Mouse (Mus musculus) embryonic facial prominence, embryonic 10.5 days (tissue): Measurements from ENCODE around the gene Gclc. TPM values are rescaled to one million over a fixed set of nuclear protein-coding genes. Genes with fewer than 3 reads are reported as not detected.

ENCODE experiments used
- DNase-seq: peaks from one replicate; pipeline ENCODE4 v3.0.0-alpha.2; 2017; ENCODE audit warnings: low spot score
- H3K27ac ChIP-seq: fragments of 300-500 bp; sonication (generic); replicated peaks from 2 replicates; pipeline ENCODE4 v1.5.1; 2016; ENCODE audit warnings: mild to moderate bottlenecking
- H3K27me3 ChIP-seq: fragments of 300-500 bp; sonication (generic); replicated peaks from 2 replicates; pipeline ENCODE4 v1.6.1; 2016; ENCODE audit warnings: low read depth, mild to moderate bottlenecking; ENCODE audit not compliant: poor library complexity, severe bottlenecking
- H3K36me3 ChIP-seq: fragments of 300-500 bp; sonication (generic); replicated peaks from 2 replicates; pipeline ENCODE4 v1.6.1; 2016; ENCODE audit warnings: mild to moderate bottlenecking, moderate library complexity
- H3K4me1 ChIP-seq: fragments of 300-500 bp; sonication (generic); 2 replicates; pipeline ENCODE4 v1.6.1; 2016
- H3K4me3 ChIP-seq: fragments of 300-500 bp; sonication (generic); 2 replicates; pipeline ENCODE4 v1.5.1; 2016; ENCODE audit warnings: mild to moderate bottlenecking, moderate library complexity
- H3K9me3 ChIP-seq: fragments of 300-500 bp; sonication (generic); 2 replicates; pipeline ENCODE4 v1.6.1; 2016; ENCODE audit warnings: mild to moderate bottlenecking
- WGBS: fragments of 180-500 bp; shearing (Covaris S2); methylation state at CpG from one replicate; pipeline ENCODE4 v1.1.7; 2016; 5-methylcytosine and 5-hydroxymethylcytosine counted together
- polyA plus RNA-seq: library from polyadenylated mRNA; unstranded; fragments of >200 nt; fragmentation: Nextera tagmentation; extraction: Ambion mirVana; gene quantifications from 2 replicates; pipeline ENCODE4 v1.2.1, GENCODE M21; 2016

The Gclc gene
- 14.5 and 17.5 TPM in 2 replicates for polyA plus RNA-seq

DNA sequence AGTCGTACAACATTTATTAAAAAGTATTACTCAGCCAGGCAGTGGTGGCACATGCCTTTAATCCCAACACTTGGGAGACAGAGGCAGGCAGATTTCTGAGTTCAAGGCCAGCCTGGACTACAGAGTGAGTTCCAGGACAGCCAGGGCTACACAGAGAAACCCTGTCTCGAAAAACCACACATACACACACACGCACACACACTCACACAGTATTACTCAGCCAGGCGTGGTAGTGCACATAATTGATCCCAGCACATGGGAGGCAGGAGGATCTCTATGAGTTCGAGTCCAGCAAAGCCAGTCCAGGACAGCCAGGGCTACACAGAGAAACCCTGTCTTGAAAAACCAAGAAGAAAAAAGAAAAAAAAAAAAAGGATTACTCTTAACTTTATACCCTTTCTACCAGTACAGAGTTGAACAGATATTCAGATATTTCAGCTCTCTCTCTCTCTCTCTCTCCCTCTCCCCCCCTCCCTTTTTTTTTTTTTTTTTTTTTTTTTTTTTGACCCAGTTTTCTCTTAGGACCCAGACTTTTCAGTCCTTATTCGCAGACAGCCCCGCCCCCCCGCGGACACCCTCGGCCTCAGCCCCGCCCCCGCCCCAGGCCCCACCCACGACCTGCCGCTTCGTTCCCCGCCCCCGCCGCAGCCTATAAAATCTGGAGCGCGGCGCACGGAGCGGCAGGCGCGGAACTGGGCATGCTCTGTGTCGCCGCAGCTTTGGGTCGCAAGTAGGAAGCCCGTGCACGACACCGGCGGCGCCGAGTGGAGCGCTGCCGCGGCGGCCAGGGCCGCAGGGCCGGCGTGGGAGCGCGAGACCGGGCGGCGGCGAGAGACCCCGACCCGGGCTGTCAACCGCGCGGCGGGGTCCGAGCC lies at the start of gene Gclc:
Gclc (plus strand) TSS at position 683 of the 875 bp plus-strand sequence.
- H3K4me3 ChIP-seq: peak within 1 kb of the TSS; percentile 81
- peak within 1 kb of the TSS; percentile 93 for H3K27ac ChIP-seq
- H3K9me3 ChIP-seq: no peaks in the 10 kb centered on the region
- H3K27me3 ChIP-seq: 0 out of 2 replicates have a peak, but pooled peaks cover 5% of the 10 kb centered on the region
- peaks cover 31% of the 10 kb centered on the region for H3K4me1 ChIP-seq
- 8% methylated on average over 54 of the region's 54 CpGs for WGBS
- DNase-seq: peak; percentile 94
- peaks cover 11% of the 10 kb centered on the region; the same call in 1 of the 2 replicates for H3K36me3 ChIP-seq

DNA sequence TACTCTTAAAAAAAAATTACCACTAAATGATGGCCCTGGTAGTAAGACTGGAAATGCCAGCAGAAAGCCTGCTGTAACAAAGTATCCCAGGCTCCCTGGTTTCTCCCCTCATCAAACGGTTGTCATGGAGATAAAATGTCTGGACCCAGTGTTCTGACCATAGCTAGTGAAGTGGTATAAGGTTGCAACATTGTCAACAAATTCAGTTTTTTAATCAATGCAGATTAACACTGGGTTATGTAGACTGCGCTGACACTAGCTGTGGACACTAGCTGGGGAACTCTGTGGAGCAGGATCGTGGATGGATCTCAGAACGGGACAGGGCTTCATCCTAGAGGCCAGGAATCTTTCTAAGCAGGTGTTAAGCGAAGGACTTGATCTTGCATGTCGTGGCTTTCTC lies 47.8 kb upstream of the Gclc start:
- H3K4me3 ChIP-seq: no peak overlapping the region
- no peaks in the 10 kb centered on the region for H3K36me3 ChIP-seq
- H3K4me1 ChIP-seq: no peaks in the 10 kb centered on the region
- H3K27me3 ChIP-seq: no peaks in the 10 kb centered on the region
- H3K27ac ChIP-seq: no peak overlapping the region
- no peak for DNase-seq
- WGBS: 83% methylated on average over 6 of the region's 6 CpGs
- H3K9me3 ChIP-seq: no peaks in the 10 kb centered on the region

DNA sequence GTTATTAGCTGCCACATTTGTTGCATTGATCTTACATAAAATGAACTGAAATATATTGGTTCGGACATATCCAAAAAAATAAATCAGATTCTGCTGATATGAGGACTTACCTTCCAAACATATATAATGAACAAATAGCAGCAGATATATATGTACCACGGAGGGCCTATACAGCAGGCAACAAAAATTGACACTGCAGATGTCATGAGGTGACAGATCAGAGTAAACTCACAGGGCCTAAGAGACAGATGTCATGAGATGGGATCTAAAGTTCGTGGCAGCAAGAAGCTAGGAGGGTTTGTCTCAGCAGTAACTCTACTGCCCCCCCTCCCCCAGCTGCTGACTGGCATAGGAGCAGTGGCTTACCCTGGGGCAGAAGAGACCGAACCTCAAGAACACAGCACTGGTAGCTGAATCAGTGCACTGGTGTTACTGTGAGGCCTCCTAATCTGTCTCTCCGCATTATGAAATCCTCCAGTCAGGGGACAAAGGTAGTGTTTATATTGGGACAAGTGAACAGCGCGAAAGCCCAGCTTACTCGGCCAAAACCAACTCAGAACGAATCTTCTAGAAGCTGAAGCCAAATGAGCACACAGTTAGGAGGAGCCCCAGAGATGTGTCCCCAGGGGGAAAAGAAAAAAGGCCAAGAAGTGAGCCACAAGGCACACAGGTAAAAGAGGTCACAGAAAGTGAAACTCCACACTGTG lies 46.7 kb upstream of the Gclc start:
- no peaks in the 10 kb centered on the region for H3K9me3 ChIP-seq
- H3K27ac ChIP-seq: no peak overlapping the region
- H3K36me3 ChIP-seq: no peaks in the 10 kb centered on the region
- no peak for DNase-seq
- 78% methylated on average over 9 of the region's 9 CpGs for WGBS
- no peak overlapping the region for H3K4me3 ChIP-seq
- no peaks in the 10 kb centered on the region for H3K27me3 ChIP-seq
- H3K4me1 ChIP-seq: no peaks in the 10 kb centered on the region

DNA sequence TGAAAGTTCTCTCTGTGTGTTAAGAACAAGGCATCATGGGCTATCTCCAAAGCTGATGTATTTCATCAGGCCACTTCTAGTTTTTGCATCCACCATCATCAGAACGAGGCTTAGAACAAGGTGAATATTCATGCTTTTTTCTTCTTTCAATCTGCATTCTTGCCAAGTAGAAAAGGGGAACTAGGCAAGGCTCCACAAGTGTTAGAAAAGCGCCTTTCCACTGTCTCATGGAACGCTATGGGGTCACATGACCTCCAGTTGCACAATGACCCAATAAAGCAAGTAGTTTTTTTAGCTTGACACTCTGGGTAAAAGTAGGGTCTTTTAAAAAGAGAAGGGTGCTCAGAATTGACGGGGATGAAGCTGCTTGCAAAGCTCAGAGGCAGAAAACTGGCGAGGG lies 45.4 kb upstream of the Gclc start:
- 80% methylated on average over 5 of the region's 5 CpGs for WGBS
- no peak overlapping the region for H3K4me3 ChIP-seq
- no peaks in the 10 kb centered on the region for H3K9me3 ChIP-seq
- DNase-seq: no peak
- H3K36me3 ChIP-seq: no peaks in the 10 kb centered on the region
- H3K27me3 ChIP-seq: no peaks in the 10 kb centered on the region
- no peaks in the 10 kb centered on the region for H3K4me1 ChIP-seq
- no peak overlapping the region for H3K27ac ChIP-seq

DNA sequence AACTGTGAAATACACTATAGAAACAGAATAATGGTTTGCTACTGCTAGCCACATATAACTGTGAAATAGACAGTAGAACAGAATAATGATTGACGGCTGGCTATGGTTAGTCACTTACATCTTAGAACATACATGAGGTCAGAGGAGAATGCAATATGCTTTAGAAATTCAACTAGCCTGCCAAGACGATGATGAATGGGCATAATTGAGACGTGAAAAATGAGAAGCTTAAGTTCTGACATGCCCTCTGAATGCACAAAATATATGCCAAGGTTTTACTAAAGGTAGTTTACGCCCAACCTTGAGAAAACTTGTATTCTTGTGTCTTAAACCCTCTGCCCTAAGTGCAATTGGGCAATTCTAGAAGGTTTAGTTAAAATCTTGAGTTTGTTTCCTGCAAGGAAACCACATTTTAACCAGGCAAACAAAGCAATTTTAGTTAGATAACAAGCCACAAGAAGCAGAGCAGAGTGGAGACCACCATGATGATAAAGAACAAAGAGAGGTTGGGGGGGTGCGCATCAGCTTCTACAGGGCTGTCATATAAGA lies 43.2 kb upstream of the Gclc start:
- 86% methylated on average over 5 of the region's 5 CpGs for WGBS
- Histone ChIP-seq H3K27ac (no peak overlapping the region), H3K36me3 (no peaks in the 10 kb centered on the region), H3K9me3 (no peaks in the 10 kb centered on the region), H3K27me3 (no peaks in the 10 kb centered on the region), H3K4me3 (no peak overlapping the region), H3K4me1 (no peaks in the 10 kb centered on the region)
- DNase-seq: no peak

DNA sequence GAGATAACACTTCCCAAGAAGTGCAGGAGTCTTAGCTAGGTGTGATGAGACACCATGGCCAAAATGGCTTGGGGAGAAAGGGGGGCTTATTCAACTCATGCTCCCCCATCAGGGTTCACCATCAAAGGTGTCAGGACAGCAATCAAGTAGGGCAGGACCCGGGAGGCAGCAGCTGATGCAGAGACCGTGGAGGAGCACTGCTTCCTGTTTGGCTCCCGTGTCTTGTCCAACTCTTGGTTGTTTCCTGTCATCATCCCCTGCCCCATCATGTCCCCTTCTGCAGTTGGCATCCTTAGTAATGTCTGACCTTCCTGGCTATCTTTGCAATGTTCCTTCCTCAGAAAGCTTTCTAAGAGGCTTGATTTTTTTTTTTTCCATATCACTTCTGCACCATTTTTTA lies 41.5 kb upstream of the Gclc start:
- WGBS: 70% methylated on average over 3 of the region's 3 CpGs
- H3K4me3 ChIP-seq: no peak overlapping the region
- no peaks in the 10 kb centered on the region for H3K9me3 ChIP-seq

DNA sequence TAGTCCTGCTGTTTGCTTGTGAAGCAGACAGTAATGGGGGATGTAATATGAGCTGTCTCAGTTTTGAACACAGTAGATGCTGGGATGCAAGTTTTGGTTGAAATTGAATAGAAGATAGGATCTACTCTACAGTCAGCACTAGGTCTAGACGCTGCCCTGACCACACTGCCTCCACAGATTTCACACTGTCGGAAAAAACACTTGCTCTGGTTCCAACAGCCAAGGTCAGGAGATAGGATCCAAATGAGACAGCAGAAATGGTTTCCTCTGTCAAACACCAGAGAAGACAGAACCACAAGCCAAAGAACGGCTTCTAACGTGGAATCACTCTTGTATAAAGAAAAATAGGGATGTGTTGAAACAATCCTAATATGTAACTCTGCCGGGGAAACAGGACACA lies 41.0 kb upstream of the Gclc start:
- DNase-seq: no peak
- Histone ChIP-seq H3K9me3 (no peaks in the 10 kb centered on the region), H3K27me3 (no peaks in the 10 kb centered on the region), H3K27ac (no peak overlapping the region), H3K4me1 (no peaks in the 10 kb centered on the region), H3K4me3 (no peak overlapping the region), H3K36me3 (no peaks in the 10 kb centered on the region)
- 89% methylated on average over 5 of the region's 5 CpGs for WGBS

More for the DNA sequence above, 41.5 kb upstream of the Gclc start:
- Histone ChIP-seq H3K27me3 (no peaks in the 10 kb centered on the region), H3K4me1 (no peaks in the 10 kb centered on the region), H3K36me3 (no peaks in the 10 kb centered on the region), H3K27ac (no peak overlapping the region)
- DNase-seq: no peak

DNA sequence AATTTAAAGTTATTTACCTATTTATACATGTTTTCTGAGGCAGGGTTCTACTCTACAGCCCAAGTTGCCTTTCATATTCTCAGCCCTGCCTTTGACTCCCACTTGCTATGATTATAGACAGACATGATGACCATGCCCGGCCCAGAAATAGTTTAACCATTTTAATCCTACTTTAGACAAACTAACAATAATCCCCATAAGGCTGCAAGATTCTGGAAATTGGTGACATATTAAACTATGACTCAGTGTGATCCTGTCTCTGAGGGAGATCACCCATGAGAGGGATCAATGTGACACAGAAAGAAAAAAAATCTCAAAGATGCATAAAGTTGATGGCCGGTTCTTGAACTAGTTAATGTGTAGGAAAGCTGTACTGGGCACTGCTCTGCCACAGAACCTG lies 39.1 kb upstream of the Gclc start:
- Histone ChIP-seq H3K4me1 (no peaks in the 10 kb centered on the region), H3K27ac (no peak overlapping the region), H3K27me3 (no peaks in the 10 kb centered on the region), H3K4me3 (no peak overlapping the region), H3K36me3 (no peaks in the 10 kb centered on the region), H3K9me3 (no peaks in the 10 kb centered on the region)
- no peak for DNase-seq
- 94% methylated on average over 2 of the region's 2 CpGs for WGBS

DNA sequence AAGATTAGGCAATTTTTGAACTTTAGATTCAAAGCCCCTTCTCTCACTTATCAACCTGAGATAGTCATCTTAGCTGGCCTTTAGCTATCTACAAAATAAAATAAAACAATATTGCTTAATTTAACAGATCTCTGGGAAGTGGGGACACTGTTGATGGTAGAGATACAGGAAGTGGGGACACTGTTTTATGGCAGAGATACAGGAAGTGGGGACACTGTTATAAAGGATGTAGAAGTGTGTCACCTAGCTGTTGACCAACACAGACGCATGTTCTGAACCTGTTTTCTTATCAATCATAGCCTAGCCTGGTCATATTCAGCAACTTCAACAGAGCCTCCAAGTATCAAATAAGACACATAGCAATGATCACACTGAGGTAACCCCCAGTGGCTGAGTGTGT lies 38.3 kb upstream of the Gclc start:
- no peaks in the 10 kb centered on the region for H3K4me1 ChIP-seq
- no peaks in the 10 kb centered on the region for H3K27me3 ChIP-seq
- H3K9me3 ChIP-seq: no peaks in the 10 kb centered on the region
- no peak for DNase-seq
- 94% methylated on average over 1 of the region's 1 CpGs for WGBS
- no peak overlapping the region for H3K4me3 ChIP-seq
- no peak overlapping the region for H3K27ac ChIP-seq
- no peaks in the 10 kb centered on the region for H3K36me3 ChIP-seq

DNA sequence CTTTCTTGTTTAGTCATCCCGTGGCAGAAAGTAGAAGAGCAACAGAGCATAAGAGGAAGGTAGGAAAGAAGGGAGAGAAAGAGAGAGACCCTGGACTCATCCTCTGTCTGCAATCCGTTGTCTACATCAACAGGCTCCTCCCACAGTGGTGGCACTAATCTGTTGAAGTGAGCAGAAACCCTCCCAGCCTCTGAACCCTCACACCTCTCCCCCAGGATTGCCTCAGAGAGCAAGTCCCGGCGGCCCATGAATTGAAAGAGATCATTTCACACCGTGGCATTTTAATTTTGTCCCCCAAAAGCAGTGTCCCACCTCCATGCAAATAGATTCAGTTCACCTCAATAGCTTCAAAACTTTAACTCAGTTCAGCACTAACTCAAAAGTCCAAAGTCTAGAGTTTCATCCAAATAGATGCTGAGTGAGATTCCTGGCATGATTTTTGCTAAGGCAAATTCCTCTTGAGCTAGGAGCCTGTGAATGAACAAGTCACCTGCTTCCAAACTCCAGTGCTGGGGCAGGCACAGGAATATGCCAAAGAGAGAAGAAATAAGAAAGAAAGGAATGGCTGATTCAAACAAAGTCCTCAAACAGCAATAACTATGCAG lies 36.4 kb upstream of the Gclc start:
- no peaks in the 10 kb centered on the region for H3K9me3 ChIP-seq
- H3K27me3 ChIP-seq: no peaks in the 10 kb centered on the region
- no peak overlapping the region for H3K4me3 ChIP-seq
- H3K27ac ChIP-seq: no peak overlapping the region
- DNase-seq: no peak
- WGBS: 61% methylated on average over 5 of the region's 5 CpGs
- H3K4me1 ChIP-seq: no peaks in the 10 kb centered on the region
- H3K36me3 ChIP-seq: no peaks in the 10 kb centered on the region

DNA sequence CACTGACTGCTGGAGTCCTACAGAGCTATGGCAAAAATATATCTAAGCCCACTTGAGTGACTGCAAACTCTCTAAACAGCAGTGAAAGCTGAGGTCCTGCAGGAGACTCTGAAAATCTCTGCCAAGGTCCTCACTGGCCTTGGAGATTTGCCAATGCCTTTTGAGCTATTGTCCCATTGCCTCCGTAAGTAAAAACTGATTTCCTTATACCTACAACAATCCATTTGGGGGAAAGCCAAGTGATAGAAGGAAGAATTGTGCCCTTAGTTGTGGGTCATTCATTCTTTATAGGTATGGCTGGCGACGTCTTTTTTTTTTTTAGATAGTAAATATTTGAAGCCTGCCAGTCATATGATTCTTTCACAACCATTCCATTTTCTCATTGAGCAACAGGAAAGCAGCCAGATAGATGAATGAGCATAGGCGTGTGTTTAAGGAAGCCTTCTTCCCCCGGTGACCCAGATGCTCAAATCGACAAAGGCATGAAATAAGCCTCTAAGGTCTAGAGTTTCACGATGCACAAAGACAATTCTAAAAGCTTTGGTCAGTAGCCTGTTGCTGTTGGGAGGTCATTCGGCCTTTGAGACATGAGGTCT lies 35.4 kb upstream of the Gclc start:
- DNase-seq: no peak
- H3K4me3 ChIP-seq: no peak overlapping the region
- no peaks in the 10 kb centered on the region for H3K4me1 ChIP-seq
- H3K36me3 ChIP-seq: no peaks in the 10 kb centered on the region
- no peaks in the 10 kb centered on the region for H3K9me3 ChIP-seq
- 85% methylated on average over 8 of the region's 8 CpGs for WGBS
- no peaks in the 10 kb centered on the region for H3K27me3 ChIP-seq
- no peak overlapping the region for H3K27ac ChIP-seq

DNA sequence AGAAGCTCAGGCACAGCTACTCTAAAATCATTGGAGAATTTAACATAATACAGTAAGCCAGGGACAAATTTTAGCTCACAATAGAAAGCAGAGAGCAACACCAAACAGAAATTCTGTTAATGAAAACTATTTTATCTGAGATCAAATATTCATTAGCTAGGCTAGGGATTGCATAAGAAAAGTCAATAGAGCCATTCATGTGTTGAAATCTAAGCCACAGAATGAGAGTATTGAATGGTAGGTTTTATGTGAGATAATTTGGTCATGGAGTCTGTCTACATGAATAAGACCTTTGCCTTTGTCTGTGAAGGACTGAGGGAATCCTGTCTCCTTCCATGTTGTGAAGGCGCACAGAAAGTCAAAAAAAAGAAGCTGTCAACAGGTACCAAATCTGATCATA lies 34.7 kb upstream of the Gclc start:
- no peaks in the 10 kb centered on the region for H3K9me3 ChIP-seq
- no peaks in the 10 kb centered on the region for H3K36me3 ChIP-seq
- WGBS: 90% methylated on average over 1 of the region's 1 CpGs
- DNase-seq: no peak
- H3K27me3 ChIP-seq: no peaks in the 10 kb centered on the region
- no peaks in the 10 kb centered on the region for H3K4me1 ChIP-seq
- H3K4me3 ChIP-seq: no peak overlapping the region
- no peak overlapping the region for H3K27ac ChIP-seq
